Mouse (Mus musculus): ENCODE measurements around the gene Nckap1l. TPM values are rescaled to one million over a fixed set of nuclear protein-coding genes. Genes with fewer than 3 reads are reported as not detected.
"Not testable (repeated sequence)": the region's sequence is repeated elsewhere in the genome, so short reads cannot be mapped to it uniquely, and the experiment has no call there.

Nckap1l gene
- 3.5 and 3.7 TPM in 2 replicates for polyA plus RNA-seq (2015; fragmentation: Nextera tagmentation; extraction: Ambion mirVana)

DNA sequence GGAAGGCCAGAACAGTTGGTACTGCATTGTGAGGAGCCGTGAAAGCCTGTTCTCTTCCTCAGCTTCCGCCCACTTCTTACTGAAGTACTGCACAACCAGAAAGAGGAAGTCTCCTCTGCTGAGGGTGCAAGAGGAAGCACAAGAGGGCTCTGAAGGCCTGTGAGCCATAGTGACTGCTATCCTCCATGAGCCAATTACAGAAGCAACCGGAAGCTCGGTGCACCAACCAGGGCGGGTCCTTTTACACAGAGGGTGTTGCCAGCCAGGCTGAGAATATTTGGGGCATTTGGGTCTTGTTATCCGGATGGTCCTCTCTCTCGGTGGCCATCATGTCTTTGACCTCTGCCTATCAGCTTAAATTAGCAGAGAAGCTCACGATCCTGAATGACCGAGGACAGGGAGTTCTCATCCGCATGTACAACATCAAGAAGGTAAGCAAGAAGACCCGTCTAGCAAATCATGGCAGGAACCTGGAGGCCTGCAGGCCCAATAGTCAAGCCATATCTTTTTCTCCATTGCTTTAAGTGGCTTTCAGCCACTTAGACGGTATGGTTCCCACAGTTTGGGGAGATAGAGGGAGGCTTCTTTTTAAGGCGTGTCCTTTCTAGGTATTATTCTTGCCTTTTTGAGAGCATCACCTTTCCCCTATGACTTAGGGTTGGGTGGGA lies at the start of gene Nckap1l:
Nckap1l (plus strand) TSS at position 244 of the 668 bp plus-strand sequence.
- TF ChIP-seq CTCF (IDR thresholded peaks at IDR 0.05), result no peak
- no peak for TF ChIP-seq EP300 (IDR thresholded peaks at IDR 0.05)
- Histone ChIP-seq H3K4me3 (ENCODE audit: low read depth, low read length) (0 out of 2 replicates have a peak within 1 kb of the TSS, but pooled peaks have one; percentile 3), H3K4me2 (replicated peaks; ENCODE audit: low read depth, low read length) (no peak within 1 kb of the TSS), H3K36me3 (ENCODE audit: insufficient read depth, low read length) (no peaks in the 10 kb centered on the region), H3K27ac (ENCODE audit: low read length) (no peak within 1 kb of the TSS), H3K9ac (replicated peaks; ENCODE audit: low read depth) (no peak within 1 kb of the TSS), H3K9me3 (ENCODE audit: low read length) (no peaks in the 10 kb centered on the region), H3K27me3 (replicated peaks; ENCODE audit: insufficient read depth, low read length) (no peaks in the 10 kb centered on the region), H3K4me1 (ENCODE audit: insufficient read depth, low read depth, low read length) (no peaks in the 10 kb centered on the region)
- ATAC-seq, result peak; percentile 37
- peak; percentile 65 for DNase-seq (ENCODE audit: low spot score)
- WGBS, result 80% methylated on average over 13 of the region's 13 CpGs

- not testable (repeated sequence) for H3K4me3 ChIP-seq (ENCODE audit: low read depth, low read length); H3K4me1 ChIP-seq (ENCODE audit: insufficient read depth, low read depth, low read length); H3K9me3 ChIP-seq (ENCODE audit: low read length); H3K27ac ChIP-seq (ENCODE audit: low read length); H3K4me2 ChIP-seq (replicated peaks; ENCODE audit: low read depth, low read length); H3K36me3 ChIP-seq (ENCODE audit: insufficient read depth, low read length); H3K9ac ChIP-seq (replicated peaks; ENCODE audit: low read depth); ATAC-seq; H3K27me3 ChIP-seq (replicated peaks; ENCODE audit: insufficient read depth, low read length); DNase-seq (ENCODE audit: low spot score)
- WGBS, result 88% methylated on average over 2 of the region's 3 CpGs
These were observed 48.0 kb upstream of the Nckap1l start for GRCm38 (mm10) chr15:103405586-103405985.

- Histone ChIP-seq H3K4me3 (ENCODE audit: low read depth, low read length) (no peak overlapping the region), H3K27ac (ENCODE audit: low read length) (no peak overlapping the region), H3K9ac (replicated peaks; ENCODE audit: low read depth) (no peak overlapping the region), H3K36me3 (ENCODE audit: insufficient read depth, low read length) (no peaks in the 10 kb centered on the region), H3K4me1 (ENCODE audit: insufficient read depth, low read depth, low read length) (no peaks in the 10 kb centered on the region), H3K9me3 (ENCODE audit: low read length) (no peaks in the 10 kb centered on the region), H3K27me3 (replicated peaks; ENCODE audit: insufficient read depth, low read length) (no peaks in the 10 kb centered on the region), H3K4me2 (replicated peaks; ENCODE audit: low read depth, low read length) (no peak overlapping the region)
- no peak for ATAC-seq
- TF ChIP-seq EP300 (IDR thresholded peaks at IDR 0.05), result no peak
- TF ChIP-seq CTCF (IDR thresholded peaks at IDR 0.05), result no peak
- WGBS, result 35% methylated on average over 2 of the region's 2 CpGs
- DNase-seq (ENCODE audit: low spot score), result no peak
These were observed 26.6 kb upstream of the Nckap1l start for GRCm38 (mm10) chr15:103427017-103427416.

GRCm38 (mm10) chr15:103430241-103430640 lies 23.4 kb upstream of the Nckap1l start, which contains the start of gene Gtsf1:
Gene Gtsf1, minus strand, starts transcription at chr15:103430470.
- Histone ChIP-seq H3K27me3 (replicated peaks; ENCODE audit: insufficient read depth, low read length) (no peaks in the 10 kb centered on the region), H3K36me3 (ENCODE audit: insufficient read depth, low read length) (no peaks in the 10 kb centered on the region), H3K4me1 (ENCODE audit: insufficient read depth, low read depth, low read length) (no peaks in the 10 kb centered on the region), H3K27ac (ENCODE audit: low read length) (no peak within 1 kb of the TSS), H3K9ac (replicated peaks; ENCODE audit: low read depth) (no peak within 1 kb of the TSS), H3K9me3 (ENCODE audit: low read length) (no peaks in the 10 kb centered on the region), H3K4me3 (ENCODE audit: low read depth, low read length) (no peak within 1 kb of the TSS), H3K4me2 (replicated peaks; ENCODE audit: low read depth, low read length) (no peak within 1 kb of the TSS)
- 89% methylated on average over 16 of the region's 16 CpGs for WGBS
- no peak for DNase-seq (ENCODE audit: low spot score)
- TF ChIP-seq EP300 (IDR thresholded peaks at IDR 0.05) (no peak), CTCF (IDR thresholded peaks at IDR 0.05) (no peak)
- ATAC-seq, result no peak

GRCm38 (mm10) chr15:103445966-103446365 lies 7.6 kb upstream of the Nckap1l start:
- WGBS, result 77% methylated on average over 4 of the region's 4 CpGs
- H3K4me3 ChIP-seq (ENCODE audit: low read depth, low read length); ATAC-seq; H3K4me2 ChIP-seq (replicated peaks; ENCODE audit: low read depth, low read length); H3K9ac ChIP-seq (replicated peaks; ENCODE audit: low read depth); H3K36me3 ChIP-seq (ENCODE audit: insufficient read depth, low read length); H3K9me3 ChIP-seq (ENCODE audit: low read length); H3K4me1 ChIP-seq (ENCODE audit: insufficient read depth, low read depth, low read length); DNase-seq (ENCODE audit: low spot score); H3K27me3 ChIP-seq (replicated peaks; ENCODE audit: insufficient read depth, low read length); H3K27ac ChIP-seq (ENCODE audit: low read length): not testable (repeated sequence)

- Histone ChIP-seq H3K9me3 (ENCODE audit: low read length) (no peaks in the 10 kb centered on the region), H3K27ac (ENCODE audit: low read length) (no peak within 1 kb of the TSS), H3K4me2 (replicated peaks; ENCODE audit: low read depth, low read length) (no peak within 1 kb of the TSS), H3K4me3 (ENCODE audit: low read depth, low read length) (no peak within 1 kb of the TSS), H3K27me3 (replicated peaks; ENCODE audit: insufficient read depth, low read length) (no peaks in the 10 kb centered on the region), H3K36me3 (ENCODE audit: insufficient read depth, low read length) (no peaks in the 10 kb centered on the region), H3K9ac (replicated peaks; ENCODE audit: low read depth) (no peak within 1 kb of the TSS), H3K4me1 (ENCODE audit: insufficient read depth, low read depth, low read length) (no peaks in the 10 kb centered on the region)
- DNase-seq (ENCODE audit: low spot score), result no peak
- ATAC-seq, result no peak
- WGBS, result 40% methylated on average over 3 of the region's 3 CpGs
- TF ChIP-seq CTCF (IDR thresholded peaks at IDR 0.05) (no peak), EP300 (IDR thresholded peaks at IDR 0.05) (no peak)
These were observed 5.2 kb upstream of the Nckap1l start, which contains the start of gene Gtsf2 for GRCm38 (mm10) chr15:103448369-103448768. Gene Gtsf2, minus strand, starts transcription at chr15:103448469.
